Mouse (Mus musculus) brown adipose tissue, adult 24 weeks (tissue): ENCODE measurements around the gene Amigo2. TPM values are rescaled to one million over a fixed set of nuclear protein-coding genes. Genes with fewer than 3 reads are reported as not detected.

Source experiments
- H3K27ac ChIP-seq: fragments of 200-500 bp; replicated peaks from 2 replicates; pipeline ENCODE4 v1.5.1; 2012; ENCODE audit warnings: low read depth, mild to moderate bottlenecking, low read length
- H3K4me1 ChIP-seq: fragments of 200-500 bp; 2 replicates; pipeline ENCODE4 v1.6.1; 2012; ENCODE audit warnings: low read length, mixed read lengths; ENCODE audit not compliant: control insufficient read depth, insufficient read depth, insufficient read length
- H3K4me3 ChIP-seq: fragments of 200-500 bp; 2 replicates; pipeline ENCODE4 v1.5.1; 2012; ENCODE audit warnings: low read depth, mild to moderate bottlenecking, low read length, moderate library complexity; ENCODE audit not compliant: insufficient read depth
- polyA plus RNA-seq: library from polyadenylated mRNA; stranded (reverse); fragments of >200 nt; gene quantifications from 2 replicates; pipeline ENCODE4 v1.2.4, GENCODE M21; 2012; ENCODE audit not compliant: missing spikeins, insufficient read depth, insufficient read length

Amigo2 gene
- polyA plus RNA-seq, 1 experiment: 1.1 TPM

DNA sequence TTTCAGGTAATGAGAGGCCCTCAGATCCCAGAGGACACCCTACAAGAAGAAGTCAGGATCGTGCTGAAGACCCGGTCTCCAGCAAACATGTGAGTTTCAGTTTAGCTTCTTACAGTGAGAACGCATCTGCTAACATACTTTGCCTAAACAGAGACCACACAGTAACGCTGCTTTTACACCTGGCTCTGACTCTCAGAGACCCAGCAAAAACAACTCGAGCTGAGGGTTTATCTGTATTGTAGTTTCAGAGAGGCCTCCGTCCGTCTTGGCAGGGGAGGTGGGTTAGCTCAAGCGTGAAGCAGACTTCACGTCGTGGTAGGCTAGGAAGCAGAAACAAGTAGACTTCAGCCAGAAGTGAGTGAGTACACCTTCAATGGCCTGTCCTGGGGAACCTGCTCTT, 30.2 kb upstream of the Amigo2 start:
- Histone ChIP-seq H3K4me1 (peaks cover 8% of the 10 kb centered on the region), H3K27ac (no peak overlapping the region), H3K4me3 (no peak overlapping the region)

GRCm38 (mm10) chr15:97276660-97277153, 29.6 kb upstream of the Amigo2 start:
- Histone ChIP-seq H3K4me1 (peaks cover 8% of the 10 kb centered on the region), H3K27ac (no peak overlapping the region)

GRCm38 (mm10) chr15:97275626-97276395, 28.7 kb upstream of the Amigo2 start:
- H3K4me1 ChIP-seq: peaks cover 8% of the 10 kb centered on the region
- no peak overlapping the region for H3K4me3 ChIP-seq
- no peak overlapping the region for H3K27ac ChIP-seq

More at GRCm38 (mm10) chr15:97276660-97277153, 29.6 kb upstream of the Amigo2 start:
- H3K4me3 ChIP-seq: no peak overlapping the region

DNA sequence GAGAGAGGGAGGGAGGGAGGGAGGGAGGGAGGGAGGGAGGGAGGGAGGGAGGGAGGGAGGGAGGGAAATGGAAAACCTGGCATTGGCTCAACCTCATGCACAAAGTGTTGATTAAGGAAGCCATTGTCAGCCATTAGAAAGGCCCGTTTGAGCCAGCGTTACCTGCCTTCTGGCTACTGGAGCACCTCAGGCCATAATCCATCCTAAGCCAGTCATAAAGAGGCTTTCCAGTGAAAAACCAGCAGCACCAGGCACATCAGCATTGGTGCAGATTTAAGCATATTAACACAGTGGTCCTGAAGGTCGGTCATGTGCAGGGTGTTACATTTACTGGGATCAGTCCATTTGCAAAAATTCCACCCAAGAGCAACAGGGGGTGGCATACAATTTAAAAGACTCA, 25.7 kb upstream of the Amigo2 start:
- H3K4me1 ChIP-seq: peaks cover 8% of the 10 kb centered on the region
- no peak overlapping the region for H3K27ac ChIP-seq
- H3K4me3 ChIP-seq: no peak overlapping the region

DNA sequence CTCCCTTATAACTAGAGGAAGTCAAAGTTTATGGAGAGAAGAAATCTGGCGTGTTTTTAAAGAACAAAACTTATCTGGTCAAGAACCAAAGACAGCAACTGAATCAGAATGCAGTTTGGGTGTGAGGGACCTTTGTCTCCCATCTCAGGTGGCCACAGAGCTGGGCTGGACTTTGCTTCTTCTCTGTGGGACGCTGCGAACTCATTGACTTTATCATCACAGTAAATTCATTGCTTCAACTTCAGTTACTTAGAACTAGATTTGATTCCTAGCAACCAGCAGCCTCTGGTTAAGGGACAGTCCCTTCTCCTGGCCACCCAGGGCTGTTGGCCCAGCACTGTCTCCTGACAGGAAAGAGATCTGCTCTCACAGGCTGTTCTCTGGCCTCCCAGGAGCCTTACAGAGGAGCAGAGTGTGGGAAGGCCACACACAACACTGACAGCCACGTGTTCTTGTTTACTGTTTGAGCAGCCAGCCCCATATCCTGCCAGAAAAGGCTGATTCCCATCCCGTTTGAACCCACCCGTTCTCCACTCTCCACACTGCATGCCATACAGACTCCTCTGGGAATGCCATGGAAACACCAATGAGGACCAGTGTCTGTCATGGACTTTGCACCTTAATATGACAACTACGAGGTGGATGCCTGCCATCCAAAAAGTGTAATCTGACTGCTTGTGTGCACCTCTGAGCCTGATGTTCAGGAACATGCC, 25.1 kb upstream of the Amigo2 start:
- H3K27ac ChIP-seq: no peak overlapping the region
- H3K4me1 ChIP-seq: peaks cover 8% of the 10 kb centered on the region
- no peak overlapping the region for H3K4me3 ChIP-seq

DNA sequence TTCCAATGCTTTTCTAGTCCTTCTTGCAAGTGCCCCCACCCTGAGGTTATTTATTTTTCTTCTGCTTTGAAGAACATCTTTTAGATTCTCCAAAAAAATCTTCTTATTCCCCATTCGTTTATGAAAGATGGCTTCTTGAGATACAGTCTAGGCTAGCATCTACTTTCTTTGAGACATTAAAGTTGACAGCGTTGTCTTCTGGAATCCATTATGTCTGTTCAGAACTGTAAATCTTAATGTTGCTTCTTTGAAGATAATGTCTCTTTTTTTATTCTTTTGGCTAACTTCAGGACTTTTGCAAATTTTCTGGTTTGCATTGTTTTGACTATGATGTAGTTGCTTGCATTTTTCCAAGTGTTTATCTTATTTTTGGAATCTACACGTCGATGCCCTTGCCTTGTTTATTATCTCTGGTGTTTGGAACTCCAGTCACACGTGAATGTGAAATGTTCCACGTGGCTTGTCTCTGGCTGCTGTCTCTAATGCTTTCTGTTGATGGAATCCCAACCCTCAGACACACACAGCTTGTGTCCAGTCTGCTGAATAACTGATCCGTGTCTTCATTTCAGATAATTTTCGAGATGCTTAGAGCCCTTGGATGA, 20.1 kb upstream of the Amigo2 start:
- Histone ChIP-seq H3K27ac (no peak overlapping the region), H3K4me3 (no peak overlapping the region), H3K4me1 (no peaks in the 10 kb centered on the region)

DNA sequence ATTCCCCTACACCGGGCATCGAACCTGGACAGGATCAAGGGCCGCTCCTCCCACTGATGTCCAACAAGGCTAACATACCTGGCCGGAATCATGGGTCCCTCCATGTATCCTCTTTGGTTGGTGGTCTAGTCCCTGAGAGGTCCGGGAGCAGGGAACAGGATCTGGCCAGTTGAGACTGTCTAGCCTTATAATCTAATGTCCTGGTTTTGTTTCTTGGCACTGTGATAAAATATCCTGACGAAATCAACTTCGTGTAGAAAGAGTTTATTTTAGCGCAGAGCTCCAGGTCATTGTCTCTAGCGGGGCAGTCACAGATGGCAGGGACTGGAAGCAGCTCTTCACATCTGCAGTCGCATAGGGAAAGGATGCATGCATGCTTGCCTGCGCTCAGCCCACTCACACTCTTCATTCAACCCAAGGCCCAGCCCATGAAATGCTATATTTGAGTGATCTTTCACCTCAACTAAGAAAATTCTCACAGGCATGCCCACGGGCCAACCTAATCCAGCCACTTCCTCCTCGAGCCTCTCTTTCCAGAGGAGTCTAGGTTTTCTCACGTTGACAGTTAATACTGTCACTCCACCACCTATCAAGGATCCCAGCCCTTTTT, 19.3 kb upstream of the Amigo2 start:
- Histone ChIP-seq H3K4me3 (no peak overlapping the region), H3K4me1 (no peaks in the 10 kb centered on the region), H3K27ac (no peak overlapping the region)

DNA sequence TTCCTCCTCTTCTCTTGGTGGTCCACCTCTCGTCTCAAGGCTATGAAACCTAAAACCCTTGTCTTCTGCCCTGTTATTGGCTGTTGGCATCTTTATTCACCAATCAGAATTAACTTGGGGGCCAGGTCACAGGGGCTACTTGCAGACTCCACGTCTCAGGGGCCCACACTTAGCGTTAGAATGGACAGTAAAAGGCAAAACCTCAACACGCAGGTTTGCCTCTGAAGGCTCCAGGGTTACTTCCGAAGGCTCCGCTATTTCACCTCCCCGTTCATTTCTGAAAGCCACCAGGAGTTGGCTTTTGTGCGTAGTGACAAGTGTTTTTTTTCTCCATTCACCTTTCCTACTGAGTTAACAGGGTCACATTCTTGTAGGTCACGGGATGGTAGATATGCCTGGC, 15.2 kb upstream of the Amigo2 start:
- Histone ChIP-seq H3K27ac (no peak overlapping the region), H3K4me3 (no peak overlapping the region), H3K4me1 (peaks cover 5% of the 10 kb centered on the region; the same call in 1 of the 2 replicates)

- no peak overlapping the region for H3K27ac ChIP-seq
- no peak overlapping the region for H3K4me3 ChIP-seq
- peaks cover 8% of the 10 kb centered on the region; the same call in 1 of the 2 replicates for H3K4me1 ChIP-seq
Measured at GRCm38 (mm10) chr15:97259968-97260597, 13.0 kb upstream of the Amigo2 start.

DNA sequence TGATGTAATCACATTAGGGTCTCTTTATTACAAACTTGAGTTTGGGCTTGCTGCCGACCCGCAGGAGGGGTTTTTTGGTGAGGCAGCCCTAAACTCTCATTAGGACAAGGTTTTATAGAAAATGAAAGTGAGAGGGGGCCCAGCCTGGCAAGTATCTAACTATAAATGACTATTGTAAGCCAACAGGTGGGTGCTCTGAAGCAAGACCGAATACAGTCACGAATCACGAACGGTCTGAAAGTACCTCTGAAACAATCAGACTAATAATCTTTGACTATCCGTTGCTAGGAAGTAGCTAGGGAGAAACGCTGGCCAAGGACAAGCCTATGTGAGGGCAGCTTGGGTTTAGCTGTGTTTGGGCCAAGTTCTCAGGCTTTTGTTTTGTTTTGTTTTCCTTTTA, 12.2 kb upstream of the Amigo2 start:
- no peak overlapping the region for H3K27ac ChIP-seq
- H3K4me3 ChIP-seq: no peak overlapping the region
- peaks cover 8% of the 10 kb centered on the region; the same call in 1 of the 2 replicates for H3K4me1 ChIP-seq

DNA sequence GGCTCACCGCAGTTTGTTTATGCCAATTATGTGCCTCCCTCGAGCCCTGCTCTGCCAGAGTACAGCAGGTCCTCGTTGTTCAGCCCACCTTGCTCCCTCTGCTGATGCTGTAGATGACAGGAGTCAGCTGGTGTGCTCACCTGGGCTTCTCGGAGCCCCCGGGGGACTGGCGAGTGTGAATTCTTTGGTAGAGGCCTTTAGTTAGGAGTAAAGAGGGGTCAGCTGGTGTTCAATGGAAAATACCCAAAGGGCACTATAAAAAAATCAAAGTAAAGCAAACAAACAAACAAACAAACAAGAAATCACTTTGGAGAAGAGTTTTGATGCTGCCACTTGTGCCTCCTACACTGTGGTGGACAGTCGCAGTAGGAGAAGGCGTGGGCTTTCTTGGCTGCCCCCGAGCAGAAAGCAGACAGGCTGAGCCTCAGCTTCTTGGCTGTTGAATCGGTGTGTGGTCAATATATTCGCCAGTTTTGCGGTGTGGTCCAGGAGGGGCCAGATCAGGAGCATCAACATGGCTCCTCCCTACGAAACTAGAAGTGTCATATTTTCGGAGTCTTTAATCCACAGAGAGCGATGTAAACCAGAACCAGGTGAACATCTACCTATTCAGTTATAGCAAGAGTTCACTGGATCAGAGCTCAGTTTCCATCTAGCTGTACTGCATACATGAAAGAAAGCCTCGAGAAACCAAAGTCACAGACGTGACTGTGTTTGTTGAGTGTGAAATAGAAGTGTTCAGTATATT, 11.6 kb upstream of the Amigo2 start:
- H3K4me1 ChIP-seq: peaks cover 8% of the 10 kb centered on the region; the same call in 1 of the 2 replicates
- no peak overlapping the region for H3K4me3 ChIP-seq
- no peak overlapping the region for H3K27ac ChIP-seq

DNA sequence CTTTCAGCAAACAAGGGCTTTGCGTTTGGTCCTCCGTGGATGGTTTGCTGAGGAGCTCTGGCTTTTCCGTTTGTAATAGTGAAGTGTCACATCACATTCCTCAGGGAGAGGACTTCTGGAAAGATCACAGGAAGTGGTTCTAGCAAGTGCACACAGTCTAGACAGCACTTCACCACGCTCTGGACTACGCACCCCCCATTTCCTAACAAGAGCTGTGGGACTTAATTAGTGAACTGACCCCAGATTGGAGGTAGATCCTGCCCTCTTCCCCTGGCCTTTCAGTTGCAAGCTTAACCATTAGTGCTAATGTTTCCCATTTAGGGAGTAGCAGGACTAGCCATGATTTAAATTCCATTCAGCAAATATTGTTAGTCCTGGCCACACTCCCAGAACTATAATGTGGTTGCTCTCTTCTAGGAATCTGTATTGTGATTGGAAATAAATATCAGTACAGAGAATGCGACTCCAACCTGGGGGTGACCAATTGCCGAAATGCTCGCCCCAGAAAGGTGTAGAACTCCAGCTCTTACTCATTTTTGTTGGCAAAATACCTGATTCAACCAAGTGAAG, 10.2 kb upstream of the Amigo2 start:
- H3K4me3 ChIP-seq: no peak overlapping the region
- H3K4me1 ChIP-seq: peaks cover 8% of the 10 kb centered on the region; the same call in 1 of the 2 replicates

GRCm38 (mm10) chr15:97256411-97256810, 9.3 kb upstream of the Amigo2 start:
- H3K4me1 ChIP-seq: peaks cover 8% of the 10 kb centered on the region; the same call in 1 of the 2 replicates
- H3K27ac ChIP-seq: no peak overlapping the region
- H3K4me3 ChIP-seq: no peak overlapping the region

More for the DNA sequence above, 10.2 kb upstream of the Amigo2 start:
- no peak overlapping the region; the same call in 1 of the 2 replicates for H3K27ac ChIP-seq

- H3K4me1 ChIP-seq: peaks cover 8% of the 10 kb centered on the region; the same call in 1 of the 2 replicates
- H3K4me3 ChIP-seq: no peak overlapping the region
- no peak overlapping the region for H3K27ac ChIP-seq
Measured at GRCm38 (mm10) chr15:97255800-97256199, 8.7 kb upstream of the Amigo2 start.
